8 mouse cellular contexts compared by ENCODE assay signal in genomic region chr1:166003181-166004022, GRCm38 (mm10). TPM values are rescaled to one million over a fixed set of nuclear protein-coding genes. Genes with fewer than 3 reads are reported as not detected.
A peak's percentile ranks its signal among the peaks of the same experiment; 100 is the strongest.
DNase-seq lines count a peak whose midpoint lies in the region; ATAC-seq and TF ChIP-seq lines count a peak whose summit lies in the region.

No protein-coding gene starts in this region.

- TF ChIP-seq CTCF in cerebellum, adult 2 months (IDR thresholded peaks at IDR 0.05; ENCODE audit: borderline replicate concordance, insufficient read depth, low read depth, low read length): no peak
- TF ChIP-seq CTCF in forebrain, postnatal 0 days (IDR thresholded peaks at IDR 0.05; ENCODE audit: low read depth): no peak
- no peak for TF ChIP-seq CTCF in lung, embryonic 14.5 days (IDR thresholded peaks at IDR 0.05; ENCODE audit: low read depth)
- TF ChIP-seq CTCF in thymus, adult 2 months (IDR thresholded peaks at IDR 0.05; ENCODE audit: borderline replicate concordance, control insufficient read depth, extremely low read depth, insufficient read depth, low read length, poor library complexity): peak; percentile 9; the same call in 1 of the 2 replicates

- no peaks in the 10 kb centered on the region for H3K27me3 ChIP-seq in cerebellum, adult 2 months (ENCODE audit: control insufficient read depth, insufficient read depth, low read length)
- no peaks in the 10 kb centered on the region for H3K27me3 ChIP-seq in forebrain, postnatal 0 days (ENCODE audit: insufficient read depth, low read length)
- H3K27me3 ChIP-seq in lung, embryonic 14.5 days (ENCODE audit: insufficient read depth, low read length): no peaks in the 10 kb centered on the region
- no peaks in the 10 kb centered on the region for H3K27me3 ChIP-seq in thymus, adult 2 months (ENCODE audit: control insufficient read depth, insufficient read depth, low read length)

- H3K9me3 ChIP-seq in forebrain, postnatal 0 days (ENCODE audit: low read length): no peaks in the 10 kb centered on the region
- no peaks in the 10 kb centered on the region for H3K9me3 ChIP-seq in lung, embryonic 14.5 days (ENCODE audit: low read depth, low read length)

- peak; percentile 49 for TF ChIP-seq POLR2A in cerebellum, adult 2 months (IDR thresholded peaks at IDR 0.05; ENCODE audit: borderline replicate concordance, insufficient read depth, low read length)
- peak; percentile 93 for TF ChIP-seq POLR2A in thymus, adult 2 months (IDR thresholded peaks at IDR 0.05; ENCODE audit: control insufficient read depth, extremely low read depth, insufficient read depth, low read length, poor library complexity)

- peak overlapping the region; percentile 50 for H3K4me2 ChIP-seq in forebrain, postnatal 0 days (ENCODE audit: low read depth)
- H3K4me2 ChIP-seq in lung, embryonic 14.5 days: peak overlapping the region; percentile 73

- peak; percentile 78 for ATAC-seq in forebrain, postnatal 0 days
- ATAC-seq in lung, embryonic 14.5 days (ENCODE audit: insufficient read depth): peak; percentile 77
- ATAC-seq in neutrophil, adult 5-6 weeks (ENCODE audit: extremely low read depth, insufficient number of reproducible peaks, low FRiP score, poor library complexity, severe bottlenecking): peak; percentile 63

- peaks cover 2% of the 10 kb centered on the region; the same call in 1 of the 2 replicates for H3K4me1 ChIP-seq in cerebellum, adult 2 months (ENCODE audit: control insufficient read depth, insufficient read depth, low read length)
- H3K4me1 ChIP-seq in forebrain, postnatal 0 days (ENCODE audit: insufficient read depth): peaks cover 8% of the 10 kb centered on the region; the same call in 1 of the 2 replicates
- H3K4me1 ChIP-seq in lung, embryonic 14.5 days (ENCODE audit: insufficient read depth): peaks cover 7% of the 10 kb centered on the region; the same call in 1 of the 2 replicates
- peaks cover 5% of the 10 kb centered on the region for H3K4me1 ChIP-seq in thymus, adult 2 months (replicated peaks; ENCODE audit: control insufficient read depth, insufficient read depth, low read length)

- WGBS in cerebellum, adult 2 months: under 1% methylated on average over 61 of the region's 61 CpGs
- WGBS in forebrain, postnatal 0 days: under 1% methylated on average over 61 of the region's 61 CpGs
- WGBS in lung, embryonic 14.5 days: under 1% methylated on average over 61 of the region's 61 CpGs
- WGBS in thymus, adult 2 months: under 1% methylated on average over 61 of the region's 61 CpGs

- peak overlapping the region; percentile 38 for H3K9ac ChIP-seq in forebrain, postnatal 0 days
- H3K9ac ChIP-seq in lung, embryonic 14.5 days: peak overlapping the region; percentile 53

- DNase-seq in MN1 (ENCODE audit: low spot score): peak; percentile 97
- DNase-seq in cerebellum, adult 2 months: peak; percentile 96
- DNase-seq in forebrain, postnatal 0 days: peak; percentile 94
- peak; percentile 96 for DNase-seq in heart, postnatal 4 days
- peak; percentile 89 to 91 for DNase-seq in layer of hippocampus, adult 8-10 months (ENCODE audit: low spot score in 2 of 2)
- peak; percentile 94 for DNase-seq in lung, embryonic 14.5 days
- DNase-seq in thymus, adult 2 months: peak; percentile 95

- peak overlapping the region; percentile 24; the same call in 1 of the 2 replicates for H3K27ac ChIP-seq in cerebellum, adult 2 months (ENCODE audit: insufficient read depth, low read length)
- H3K27ac ChIP-seq in forebrain, postnatal 0 days (ENCODE audit: low read depth, low read length): peak overlapping the region; percentile 62
- peak overlapping the region; percentile 75 for H3K27ac ChIP-seq in lung, embryonic 14.5 days (ENCODE audit: low read depth)
- H3K27ac ChIP-seq in thymus, adult 2 months (ENCODE audit: control insufficient read depth, insufficient read depth, low read length): peak overlapping the region; percentile 92

- H3K4me3 ChIP-seq in cerebellum, adult 2 months (replicated peaks; ENCODE audit: insufficient read depth, low read depth, low read length): peak overlapping the region; percentile 90
- peak overlapping the region; percentile 97 for H3K4me3 ChIP-seq in forebrain, postnatal 0 days (ENCODE audit: low read depth, low read length)
- H3K4me3 ChIP-seq in lung, embryonic 14.5 days (ENCODE audit: low read depth, low read length): peak overlapping the region; percentile 94
- peak overlapping the region; percentile 65 for H3K4me3 ChIP-seq in thymus, adult 2 months (ENCODE audit: control insufficient read depth, insufficient read depth, low read length)

- H3K36me3 ChIP-seq in forebrain, postnatal 0 days (ENCODE audit: insufficient read depth): no peaks in the 10 kb centered on the region
- no peaks in the 10 kb centered on the region for H3K36me3 ChIP-seq in lung, embryonic 14.5 days (ENCODE audit: insufficient read depth)
- H3K36me3 ChIP-seq in thymus, adult 2 months (ENCODE audit: control insufficient read depth, insufficient read depth, low read length): no peaks in the 10 kb centered on the region

RNA-seq across cellular contexts. Expression of gene Pou2f1, which starts 0.9 kb away (rescaled TPM):
- polyA plus RNA-seq in cerebellum, adult 2 months (2012; rRNA removed): 11.0 and 12.2 TPM in 2 replicates
- 14.3 and 22.2 TPM in 2 replicates for total RNA-seq in forebrain, postnatal 0 days (2014; rRNA removed)
- polyA plus RNA-seq in forebrain, postnatal 0 days (2015; fragmentation: Nextera tagmentation; extraction: Ambion mirVana): 11.1 and 16.7 TPM in 2 replicates
- 10 to 100 TPM; 15.0 to 18.4 TPM for total RNA-seq in heart, postnatal 4 days (2021)
- total RNA-seq in layer of hippocampus, adult 8-10 months (2022): 10 to 100 TPM; 17.0 to 23.2 (median 21.1) TPM
- 22.5 TPM in 2 replicates for polyA plus RNA-seq in lung, embryonic 14.5 days (2014; fragmentation: Nextera tagmentation; extraction: Ambion mirVana)
- 36.8 and 50.4 TPM in 2 replicates for total RNA-seq in neutrophil, adult 5-6 weeks (2017)
- polyA plus RNA-seq in thymus, adult 2 months (2012; rRNA removed): 39.7 and 53.4 TPM in 2 replicates

Comparison
In these comparisons a context has a peak if more than half of its experiments do, and no peak if none do; other contexts are left out.
1. Peak in every context shown above with its lines: DNase-seq, ATAC-seq, H3K4me3 ChIP-seq and H3K27ac ChIP-seq.
2. H3K27ac ChIP-seq: peak in every context shown above with its lines; median percentile 92 in thymus, adult 2 months; 75 in lung, embryonic 14.5 days; 62 in forebrain, postnatal 0 days; 24 in cerebellum, adult 2 months.